Mouse (Mus musculus) forebrain, embryonic 12.5 days (tissue): ENCODE data around the gene Kcnh4. TPM values are rescaled to one million over a fixed set of nuclear protein-coding genes. Genes with fewer than 3 reads are reported as not detected.

Source experiments
- ATAC-seq: fragments of 200-750 bp; cut with Nextera tagmentation; 2 replicates; pipeline ENCODE4 v1.8.0; 2017; ENCODE audit warnings: moderate TSS enrichment; ENCODE audit not compliant: low FRiP score
- H3K27ac ChIP-seq: fragments of 300-500 bp; sonication (generic); 2 replicates; pipeline ENCODE4 v1.5.1; 2016; ENCODE audit warnings: mild to moderate bottlenecking
- H3K27me3 ChIP-seq: fragments of 300-500 bp; sonication (generic); 2 replicates; pipeline ENCODE4 v1.6.1; 2016; ENCODE audit warnings: mild to moderate bottlenecking
- H3K36me3 ChIP-seq: fragments of 300-500 bp; sonication (generic); replicated peaks from 2 replicates; pipeline ENCODE4 v1.6.1; 2016; ENCODE audit warnings: mild to moderate bottlenecking
- H3K4me1 ChIP-seq: fragments of 300-500 bp; sonication (generic); 2 replicates; pipeline ENCODE4 v1.6.1; 2016
- H3K4me2 ChIP-seq: fragments of 300-500 bp; sonication (generic); 2 replicates; pipeline ENCODE4 v1.6.1; 2016; ENCODE audit warnings: mild to moderate bottlenecking, moderate library complexity
- H3K4me3 ChIP-seq: fragments of 300-500 bp; sonication (generic); replicated peaks from 2 replicates; pipeline ENCODE4 v1.5.1; 2016; ENCODE audit warnings: mild to moderate bottlenecking
- H3K9ac ChIP-seq: fragments of 300-500 bp; sonication (generic); 2 replicates; pipeline ENCODE4 v1.6.1; 2016; ENCODE audit warnings: mild to moderate bottlenecking
- H3K9me3 ChIP-seq: fragments of 300-500 bp; sonication (generic); 2 replicates; pipeline ENCODE4 v1.6.1; 2016
- WGBS: fragments of 180-500 bp; shearing (Covaris S2); methylation state at CpG from one replicate; pipeline ENCODE4 v1.1.7; 2016; 5-methylcytosine and 5-hydroxymethylcytosine counted together
- polyA plus RNA-seq: library from polyadenylated mRNA; unstranded; fragments of >200 nt; fragmentation: Nextera tagmentation; extraction: Ambion mirVana; gene quantifications from 2 replicates; pipeline ENCODE4 v1.2.1, GENCODE M21; 2016

Kcnh4 gene
- polyA plus RNA-seq, 1 experiment from 2014 or later = 4.4 TPM

GRCm38 (mm10) chr11:100724919-100725512 is 34.7 kb downstream of the Kcnh4 start:
- Histone ChIP-seq H3K4me3 (no peak overlapping the region), H3K27ac (no peak overlapping the region), H3K4me1 (peaks cover 22% of the 10 kb centered on the region), H3K4me2 (no peak overlapping the region), H3K36me3 (peaks cover 12% of the 10 kb centered on the region; the same call in 1 of the 2 replicates), H3K27me3 (no peaks in the 10 kb centered on the region), H3K9ac (no peak overlapping the region), H3K9me3 (no peaks in the 10 kb centered on the region)
- WGBS = 62% methylated on average over 5 of the region's 5 CpGs
- ATAC-seq = no peak

- Histone ChIP-seq H3K9ac (no peak overlapping the region), H3K9me3 (no peaks in the 10 kb centered on the region), H3K4me1 (peaks cover 22% of the 10 kb centered on the region), H3K27ac (no peak overlapping the region), H3K27me3 (no peaks in the 10 kb centered on the region), H3K36me3 (peaks cover 20% of the 10 kb centered on the region), H3K4me2 (no peak overlapping the region), H3K4me3 (no peak overlapping the region)
- ATAC-seq = no peak
- WGBS = 70% methylated on average over 2 of the region's 2 CpGs
Measured at GRCm38 (mm10) chr11:100722493-100723028, 37.2 kb downstream of the Kcnh4 start.

GRCm38 (mm10) chr11:100721776-100722492 is 37.8 kb downstream of the Kcnh4 start:
- ATAC-seq = no peak
- peaks cover 22% of the 10 kb centered on the region for H3K4me1 ChIP-seq
- no peaks in the 10 kb centered on the region for H3K9me3 ChIP-seq
- H3K4me2 ChIP-seq = no peak overlapping the region
- H3K27ac ChIP-seq = peak overlapping the region; percentile 26; the same call in 1 of the 2 replicates
- WGBS = 69% methylated on average over 8 of the region's 8 CpGs
- no peak overlapping the region for H3K4me3 ChIP-seq
- H3K36me3 ChIP-seq = peaks cover 26% of the 10 kb centered on the region
- no peak overlapping the region for H3K9ac ChIP-seq
- H3K27me3 ChIP-seq = no peaks in the 10 kb centered on the region

GRCm38 (mm10) chr11:100721254-100721653 is 38.5 kb downstream of the Kcnh4 start:
- no peak overlapping the region for H3K4me2 ChIP-seq
- H3K9me3 ChIP-seq = no peaks in the 10 kb centered on the region
- no peaks in the 10 kb centered on the region for H3K27me3 ChIP-seq
- no peak overlapping the region for H3K9ac ChIP-seq
- H3K36me3 ChIP-seq = peaks cover 32% of the 10 kb centered on the region
- peak overlapping the region; percentile 53; the same call in 1 of the 2 replicates for H3K27ac ChIP-seq
- peaks cover 22% of the 10 kb centered on the region for H3K4me1 ChIP-seq
- no peak for ATAC-seq
- 50% methylated on average over 4 of the region's 4 CpGs for WGBS
- no peak overlapping the region for H3K4me3 ChIP-seq

GRCm38 (mm10) chr11:100720345-100720744 is 39.4 kb downstream of the Kcnh4 start:
- no peak for ATAC-seq
- no peaks in the 10 kb centered on the region for H3K9me3 ChIP-seq
- peaks cover 42% of the 10 kb centered on the region for H3K36me3 ChIP-seq
- H3K4me1 ChIP-seq = peaks cover 22% of the 10 kb centered on the region
- WGBS = 83% methylated on average over 5 of the region's 5 CpGs
- no peaks in the 10 kb centered on the region for H3K27me3 ChIP-seq
- no peak overlapping the region for H3K27ac ChIP-seq
- H3K4me3 ChIP-seq = no peak overlapping the region
- H3K9ac ChIP-seq = no peak overlapping the region
- H3K4me2 ChIP-seq = no peak overlapping the region

- no peak for ATAC-seq
- no peak overlapping the region for H3K9ac ChIP-seq
- H3K9me3 ChIP-seq = no peaks in the 10 kb centered on the region
- H3K36me3 ChIP-seq = peaks cover 42% of the 10 kb centered on the region
- H3K4me2 ChIP-seq = no peak overlapping the region
- H3K4me3 ChIP-seq = no peak overlapping the region
- no peaks in the 10 kb centered on the region for H3K27me3 ChIP-seq
- H3K27ac ChIP-seq = no peak overlapping the region
- peaks cover 22% of the 10 kb centered on the region for H3K4me1 ChIP-seq
- 91% methylated on average over 11 of the region's 11 CpGs for WGBS
Measured at GRCm38 (mm10) chr11:100719893-100720292, 39.8 kb downstream of the Kcnh4 start.

- Histone ChIP-seq H3K27ac (no peak overlapping the region), H3K27me3 (no peaks in the 10 kb centered on the region), H3K9ac (no peak overlapping the region), H3K36me3 (peaks cover 42% of the 10 kb centered on the region), H3K9me3 (no peaks in the 10 kb centered on the region), H3K4me2 (no peak overlapping the region), H3K4me3 (no peak overlapping the region), H3K4me1 (peaks cover 24% of the 10 kb centered on the region)
- no peak for ATAC-seq
- WGBS = 82% methylated on average over 3 of the region's 3 CpGs
Measured at GRCm38 (mm10) chr11:100719312-100719711, 40.4 kb downstream of the Kcnh4 start.

- Histone ChIP-seq H3K9me3 (no peaks in the 10 kb centered on the region), H3K4me2 (no peak overlapping the region), H3K27ac (no peak overlapping the region), H3K36me3 (peaks cover 42% of the 10 kb centered on the region), H3K9ac (no peak overlapping the region), H3K27me3 (no peaks in the 10 kb centered on the region), H3K4me1 (peaks cover 29% of the 10 kb centered on the region), H3K4me3 (no peak overlapping the region)
- ATAC-seq = no peak
- WGBS = 89% methylated on average over 4 of the region's 4 CpGs
Measured at GRCm38 (mm10) chr11:100718866-100719265, 40.9 kb downstream of the Kcnh4 start.

- no peak overlapping the region for H3K27ac ChIP-seq
- no peak overlapping the region for H3K9ac ChIP-seq
- H3K4me3 ChIP-seq = no peak overlapping the region
- WGBS = 95% methylated on average over 7 of the region's 7 CpGs
- H3K36me3 ChIP-seq = peaks cover 42% of the 10 kb centered on the region
- no peak for ATAC-seq
- no peak overlapping the region for H3K4me2 ChIP-seq
- H3K4me1 ChIP-seq = peaks cover 33% of the 10 kb centered on the region
- no peaks in the 10 kb centered on the region for H3K9me3 ChIP-seq
- no peaks in the 10 kb centered on the region; the same call in 1 of the 2 replicates for H3K27me3 ChIP-seq
Measured at GRCm38 (mm10) chr11:100718462-100718861, 41.3 kb downstream of the Kcnh4 start.

- Histone ChIP-seq H3K4me3 (no peak overlapping the region), H3K27me3 (no peaks in the 10 kb centered on the region; the same call in 1 of the 2 replicates), H3K9me3 (no peaks in the 10 kb centered on the region), H3K27ac (no peak overlapping the region), H3K4me1 (peaks cover 32% of the 10 kb centered on the region), H3K4me2 (no peak overlapping the region), H3K9ac (no peak overlapping the region), H3K36me3 (peaks cover 42% of the 10 kb centered on the region)
- ATAC-seq = no peak
- WGBS = 90% methylated on average over 3 of the region's 3 CpGs
Measured at GRCm38 (mm10) chr11:100716649-100717048, 43.1 kb downstream of the Kcnh4 start.

- Histone ChIP-seq H3K4me1 (peaks cover 27% of the 10 kb centered on the region), H3K27ac (no peak overlapping the region), H3K9ac (no peak overlapping the region), H3K9me3 (no peaks in the 10 kb centered on the region), H3K27me3 (no peaks in the 10 kb centered on the region; the same call in 1 of the 2 replicates), H3K4me3 (no peak overlapping the region), H3K36me3 (peaks cover 49% of the 10 kb centered on the region), H3K4me2 (no peak overlapping the region)
- WGBS = 71% methylated on average over 6 of the region's 6 CpGs
- ATAC-seq = no peak
Measured at GRCm38 (mm10) chr11:100714948-100715347, 44.8 kb downstream of the Kcnh4 start.

- Histone ChIP-seq H3K4me1 (peaks cover 27% of the 10 kb centered on the region), H3K4me3 (0 out of 2 replicates have a peak overlapping the region, but pooled peaks have one; percentile 13), H3K9me3 (no peaks in the 10 kb centered on the region), H3K27me3 (no peaks in the 10 kb centered on the region; the same call in 1 of the 2 replicates), H3K9ac (0 out of 2 replicates have a peak overlapping the region, but pooled peaks have one; percentile 53), H3K4me2 (peak overlapping the region; percentile 44), H3K27ac (no peak overlapping the region), H3K36me3 (peaks cover 50% of the 10 kb centered on the region)
- 47% methylated on average over 6 of the region's 6 CpGs for whole genome bisulfite sequencing
- ATAC-seq = no peak
Measured at GRCm38 (mm10) chr11:100714534-100714915, 45.2 kb downstream of the Kcnh4 start.
